Mouse (Mus musculus): ENCODE measurements around the gene Abca2. TPM values are rescaled to one million over a fixed set of nuclear protein-coding genes. Genes with fewer than 3 reads are reported as not detected.

Abca2 gene
- total RNA-seq, 4 experiments from 2014 or later = 14.6 to 19.4 (median 16.0) TPM

DNA sequence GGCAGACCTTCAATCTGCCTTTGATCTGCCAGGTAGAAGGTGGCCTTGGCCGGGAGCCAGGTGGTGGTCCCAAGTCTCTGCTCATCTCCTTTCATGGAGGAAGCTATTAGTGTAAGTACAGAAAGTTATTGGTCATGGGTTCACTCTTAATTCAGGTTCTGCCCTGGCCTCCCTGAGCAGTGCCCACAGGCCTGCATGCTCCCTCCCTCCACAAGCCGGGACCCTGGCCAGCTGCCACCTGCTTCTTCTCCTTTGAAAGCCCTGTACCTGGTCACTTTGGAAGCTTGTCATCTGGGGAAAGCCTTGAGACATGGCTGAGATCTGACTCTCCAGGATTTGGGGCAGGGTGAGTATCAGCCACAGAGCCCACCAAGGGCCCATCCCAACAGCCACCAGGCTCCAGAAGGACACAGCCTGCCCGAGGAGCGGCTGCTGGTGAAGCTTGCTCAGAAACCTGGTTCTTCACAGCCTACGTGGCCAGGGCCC is 65.0 kb downstream of the Abca2 start, which contains the start of gene Lcn12:
Lcn12 (minus strand) TSS at position 436 of the 486 bp plus-strand sequence.
- DNase-seq (ENCODE audit: low spot score in 2 of 2) = no peak

GRCm38 (mm10) chr2:25496462-25496861 is 68.0 kb downstream of the Abca2 start:
- DNase-seq (ENCODE audit: low spot score in 2 of 2) = no peak

Small RNAs within 50 kb of the gene (microRNA-seq; reads per million reads assigned to microRNA genes)
- gene Mir3087 = not detected

Other genes starting within 250 kb of the Abca2 start
- gene Nrarp, start 247.9 kb upstream of the Abca2 start, total RNA-seq (2022) = 1 to 10 TPM; 3.0 to 7.1 (median 5.9) TPM
- gene Tor4a, start 231.8 kb upstream of the Abca2 start, total RNA-seq (2022) = under 1 TPM; 0.48 to 0.92 (median 0.76) TPM
- gene Nelfb, start 217.2 kb upstream of the Abca2 start, total RNA-seq (2022) = 10 to 100 TPM; 20.8 to 28.3 (median 22.6) TPM
- gene Stpg3, start 214.1 kb upstream of the Abca2 start, total RNA-seq (2022) = not detected
- gene Fam166a, start 210.0 kb upstream of the Abca2 start, total RNA-seq (2022) = not detected
- gene Tubb4b, start 204.0 kb upstream of the Abca2 start, total RNA-seq (2022) = 100 to 1,000 TPM; 228 to 239 (median 232) TPM
- gene Slc34a3, start 194.3 kb upstream of the Abca2 start, total RNA-seq (2022) = not detected
- not detected for gene Rnf224, start 191.9 kb upstream of the Abca2 start, total RNA-seq (2022)
- under 1 TPM; 0.36 to 0.87 (median 0.69) TPM for gene Rnf208, start 186.4 kb upstream of the Abca2 start, total RNA-seq (2022)
- gene Cysrt1, start 186.3 kb upstream of the Abca2 start, total RNA-seq (2022) = not detected
- 1 to 10 TPM in 2 of 4 experiments, under 1 TPM in 2; 0.54 to 1.8 (median 1.2) TPM for gene AL732309.1, start 181.8 kb upstream of the Abca2 start, total RNA-seq (2022)
- gene Tmem203, start 173.3 kb upstream of the Abca2 start, total RNA-seq (2022) = 10 to 100 TPM; 11.7 to 14.1 (median 13.1) TPM
- gene Tprn, start 166.1 kb upstream of the Abca2 start, total RNA-seq (2022) = 1 to 10 TPM; 2.0 to 5.3 (median 2.6) TPM
- gene Ssna1, start 156.3 kb upstream of the Abca2 start, total RNA-seq (2022) = 10 to 100 TPM; 29.0 to 36.4 (median 31.2) TPM
- 10 to 100 TPM; 30.4 to 33.4 (median 31.3) TPM for gene Anapc2, start 156.2 kb upstream of the Abca2 start, total RNA-seq (2022)
- not detected for gene Tmem210, start 140.6 kb upstream of the Abca2 start, total RNA-seq (2022)
- not detected for gene Lrrc26, start 138.8 kb upstream of the Abca2 start, total RNA-seq (2022)
- not detected for gene Grin1, start 109.5 kb upstream of the Abca2 start, total RNA-seq (2022)
- gene Man1b1, start 96.4 kb upstream of the Abca2 start, total RNA-seq (2022) = 10 to 100 TPM; 13.9 to 15.0 (median 14.4) TPM
- 10 to 100 TPM; 12.8 to 20.3 (median 16.7) TPM for gene Dpp7, start 72.3 kb upstream of the Abca2 start, total RNA-seq (2022)
- gene Uap1l1, start 63.0 kb upstream of the Abca2 start, total RNA-seq (2022) = 10 to 100 TPM in 1 of 4 experiments, 1 to 10 TPM in 3; 3.6 to 11.9 (median 4.8) TPM
- not detected for gene Sapcd2, start 56.4 kb upstream of the Abca2 start, total RNA-seq (2022)
- gene Entpd2, start 32.8 kb upstream of the Abca2 start, total RNA-seq (2022) = 1 to 10 TPM; 3.8 to 8.0 (median 6.2) TPM
- 10 to 100 TPM; 12.6 to 19.9 (median 15.7) TPM for gene Npdc1, start 29.4 kb upstream of the Abca2 start, total RNA-seq (2022)
- gene Fut7, start 5.4 kb upstream of the Abca2 start, total RNA-seq (2022) = not detected
- gene Clic3, start 28.1 kb downstream of the Abca2 start, total RNA-seq (2022) = 1 to 10 TPM in 1 of 4 experiments, under 1 TPM in 2, not detected in 1; 0.64 to 1.1 (median 0.77) TPM
- 10 to 100 TPM; 11.2 to 15.0 (median 14.9) TPM for gene Paxx, start 32.4 kb downstream of the Abca2 start, total RNA-seq (2022)
- not detected for gene Ptgds, start 41.3 kb downstream of the Abca2 start, total RNA-seq (2022)
- gene Lcn12, start 65.2 kb downstream of the Abca2 start, total RNA-seq (2022) = not detected
- 100 to 1,000 TPM in 1 of 4 experiments, 10 to 100 TPM in 3; 83.3 to 100 (median 89.7) TPM for gene Fbxw5, start 72.0 kb downstream of the Abca2 start, total RNA-seq (2022)
- gene C8g, start 73.0 kb downstream of the Abca2 start, total RNA-seq (2022) = 1 to 10 TPM; 1.0 to 1.8 (median 1.6) TPM
- 10 to 100 TPM; 12.0 to 18.8 (median 15.2) TPM for gene Traf2, start 118.2 kb downstream of the Abca2 start, total RNA-seq (2022)
- 100 to 1,000 TPM; 104 to 172 (median 141) TPM for gene Edf1, start 129.1 kb downstream of the Abca2 start, total RNA-seq (2022)
- gene Mamdc4, start 146.1 kb downstream of the Abca2 start, total RNA-seq (2022) = under 1 TPM; 0.19 to 0.46 (median 0.33) TPM
- 10 to 100 TPM; 62.8 to 69.7 (median 65.5) TPM for gene Phpt1, start 146.5 kb downstream of the Abca2 start, total RNA-seq (2022)
- under 1 TPM; 0.13 to 0.20 (median 0.16) TPM for gene Ajm1, start 153.1 kb downstream of the Abca2 start, total RNA-seq (2022)
- 10 to 100 TPM; 83.3 to 94.6 (median 89.3) TPM for gene Rabl6, start 179.8 kb downstream of the Abca2 start, total RNA-seq (2022)
- not detected for gene Ccdc183, start 189.0 kb downstream of the Abca2 start, total RNA-seq (2022)
- gene Tmem141, start 193.3 kb downstream of the Abca2 start, total RNA-seq (2022) = 10 to 100 TPM; 14.9 to 22.8 (median 17.3) TPM
- gene Fcna, start 199.3 kb downstream of the Abca2 start, total RNA-seq (2022) = 1 to 10 TPM in 3 of 4 experiments, under 1 TPM in 1; 0.41 to 4.2 (median 1.9) TPM
- gene Lcn8, start 224.4 kb downstream of the Abca2 start, total RNA-seq (2022) = 1 to 10 TPM; 3.5 to 8.6 (median 5.2) TPM
- not detected for gene Lcn5, start 229.2 kb downstream of the Abca2 start, total RNA-seq (2022)
- gene Lcn6, start 248.1 kb downstream of the Abca2 start, total RNA-seq (2022) = not detected